Mouse (Mus musculus): Measurements from ENCODE around the gene Nod1.
A peak's percentile ranks its signal among the peaks of the same experiment; 100 is the strongest.

Gene Nod1

GRCm38 (mm10) chr6:54939631-54940030 lies 32.8 kb downstream of the Nod1 start:
- peak; percentile 80 for DNase-seq (ENCODE audit: low spot score)

- no peak for DNase-seq (ENCODE audit: low spot score)
Measured at GRCm38 (mm10) chr6:54936496-54936895, 35.9 kb downstream of the Nod1 start.

- no peak for DNase-seq (ENCODE audit: low spot score)
Measured at GRCm38 (mm10) chr6:54934930-54935329, 37.5 kb downstream of the Nod1 start.

GRCm38 (mm10) chr6:54934313-54934712 lies 38.1 kb downstream of the Nod1 start:
- no peak for DNase-seq (ENCODE audit: low spot score)

GRCm38 (mm10) chr6:54933866-54934265 lies 38.5 kb downstream of the Nod1 start:
- peak; percentile 70 for DNase-seq (ENCODE audit: low spot score)

- no peak for DNase-seq (ENCODE audit: low spot score)
Measured at GRCm38 (mm10) chr6:54933216-54933615, 39.2 kb downstream of the Nod1 start.

- no peak for DNase-seq (ENCODE audit: low spot score)
Measured at GRCm38 (mm10) chr6:54932526-54932925, 39.9 kb downstream of the Nod1 start.

- DNase-seq (ENCODE audit: low spot score), result no peak
Measured at GRCm38 (mm10) chr6:54931641-54932040, 40.8 kb downstream of the Nod1 start.

GRCm38 (mm10) chr6:54927946-54928345 lies 44.5 kb downstream of the Nod1 start:
- DNase-seq (ENCODE audit: low spot score), result no peak

- DNase-seq (ENCODE audit: low spot score), result no peak
Measured at GRCm38 (mm10) chr6:54926899-54927298, 45.5 kb downstream of the Nod1 start.

GRCm38 (mm10) chr6:54925736-54926440 lies 46.5 kb downstream of the Nod1 start:
- no peak for DNase-seq (ENCODE audit: low spot score)

GRCm38 (mm10) chr6:54924538-54924937 lies 47.9 kb downstream of the Nod1 start:
- DNase-seq (ENCODE audit: low spot score), result no peak

- no peak for DNase-seq (ENCODE audit: low spot score)
Measured at GRCm38 (mm10) chr6:54918521-54918920, 53.9 kb downstream of the Nod1 start.

GRCm38 (mm10) chr6:54917523-54917922 lies 54.9 kb downstream of the Nod1 start:
- peak; percentile 81 for DNase-seq (ENCODE audit: low spot score)

- no peak for DNase-seq (ENCODE audit: low spot score)
Measured at GRCm38 (mm10) chr6:54916941-54917340, 55.5 kb downstream of the Nod1 start.

- no peak for DNase-seq (ENCODE audit: low spot score)
Measured at GRCm38 (mm10) chr6:54916163-54916562, 56.2 kb downstream of the Nod1 start.

GRCm38 (mm10) chr6:54914977-54915376 lies 57.4 kb downstream of the Nod1 start:
- no peak for DNase-seq (ENCODE audit: low spot score)

- no peak for DNase-seq (ENCODE audit: low spot score)
Measured at GRCm38 (mm10) chr6:54906053-54907040, 66.1 kb downstream of the Nod1 start.

GRCm38 (mm10) chr6:54902547-54902946 lies 69.9 kb downstream of the Nod1 start:
- no peak for DNase-seq (ENCODE audit: low spot score)

- DNase-seq (ENCODE audit: low spot score), result no peak
Measured at GRCm38 (mm10) chr6:54900256-54900655, 72.2 kb downstream of the Nod1 start.

GRCm38 (mm10) chr6:54891384-54891783 lies 81.0 kb downstream of the Nod1 start:
- no peak for DNase-seq (ENCODE audit: low spot score)

GRCm38 (mm10) chr6:54890221-54890620 lies 82.2 kb downstream of the Nod1 start:
- no peak for DNase-seq (ENCODE audit: low spot score)

- no peak for DNase-seq (ENCODE audit: low spot score)
Measured at GRCm38 (mm10) chr6:54886195-54886594, 86.2 kb downstream of the Nod1 start.

All from lung, postnatal 25 days (tissue).